Mouse (Mus musculus): ENCODE measurements around the gene Cwc27. TPM values are rescaled to one million over a fixed set of nuclear protein-coding genes. Genes with fewer than 3 reads are reported as not detected.

Gene Cwc27
- polyA plus RNA-seq, 1 experiment = not detected

DNA sequence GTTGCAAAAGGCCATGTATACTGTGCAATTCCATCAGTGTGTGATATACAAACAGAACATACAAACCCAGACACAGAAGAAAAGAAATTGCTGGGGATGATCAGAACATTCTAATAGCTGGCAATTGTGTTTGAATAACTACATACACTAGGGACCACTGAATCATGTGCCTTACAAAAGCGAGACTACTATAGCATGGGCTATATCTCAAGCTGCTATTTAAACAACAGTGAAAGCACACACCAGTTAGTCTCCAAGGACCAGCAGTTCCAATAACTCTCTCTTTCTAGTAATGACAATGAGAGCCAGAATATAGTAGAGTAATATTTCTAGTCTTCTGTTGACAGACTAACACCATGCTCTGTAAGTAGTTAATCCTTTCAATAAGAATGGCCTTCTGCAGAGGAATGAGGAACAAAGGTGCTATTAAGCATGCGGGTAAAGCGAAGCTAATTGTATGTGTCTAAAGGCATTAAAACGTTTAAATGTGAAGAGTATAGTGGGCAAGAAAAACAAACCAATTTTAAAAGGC lies 222.1 kb downstream of the Cwc27 start:
- 63% methylated on average over 4 of the region's 4 CpGs for WGBS

DNA sequence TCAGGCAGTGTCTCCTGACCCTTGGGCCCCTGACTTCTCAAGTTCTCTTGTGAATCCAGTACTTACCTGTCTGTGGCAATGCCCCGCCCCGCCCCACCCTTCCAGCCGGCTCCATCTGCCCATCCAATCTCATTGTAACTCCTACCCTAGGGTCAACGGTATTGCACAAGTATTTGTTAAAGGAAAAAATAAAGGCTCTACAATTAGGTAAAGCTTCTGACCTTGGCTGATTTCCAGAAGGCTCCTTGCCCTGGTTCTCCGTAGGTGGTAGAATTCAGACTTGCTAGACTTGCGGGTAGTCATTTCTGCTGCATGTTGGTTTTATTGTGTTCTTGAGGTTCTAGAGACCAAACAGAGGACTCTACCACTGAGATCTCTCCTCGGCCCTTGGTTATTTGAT lies 226.0 kb downstream of the Cwc27 start:
- H3K4me1 ChIP-seq (ENCODE audit: control insufficient read depth, insufficient read depth, low read length) = peaks cover 5% of the 10 kb centered on the region; the same call in 1 of the 2 replicates
- no peak overlapping the region for H3K27ac ChIP-seq (ENCODE audit: insufficient read depth, low read depth, low read length)
- TF ChIP-seq POLR2A (IDR thresholded peaks at IDR 0.05; ENCODE audit: insufficient read depth, low read depth, low read length) (no peak), CTCF (IDR thresholded peaks at IDR 0.05; ENCODE audit: insufficient read depth, low read depth, low read length) (no peak)
- no peak overlapping the region for H3K4me3 ChIP-seq (ENCODE audit: insufficient read depth, low read depth, low read length)
- WGBS = 86% methylated on average over 7 of the region's 7 CpGs

More for the DNA sequence above, 222.1 kb downstream of the Cwc27 start:
- Histone ChIP-seq H3K4me1 (ENCODE audit: control insufficient read depth, insufficient read depth, low read length) (peaks cover 5% of the 10 kb centered on the region; the same call in 1 of the 2 replicates), H3K4me3 (ENCODE audit: insufficient read depth, low read depth, low read length) (no peak overlapping the region), H3K27ac (ENCODE audit: insufficient read depth, low read depth, low read length) (no peak overlapping the region)
- TF ChIP-seq POLR2A (IDR thresholded peaks at IDR 0.05; ENCODE audit: insufficient read depth, low read depth, low read length) (no peak), CTCF (IDR thresholded peaks at IDR 0.05; ENCODE audit: insufficient read depth, low read depth, low read length) (no peak)

DNA sequence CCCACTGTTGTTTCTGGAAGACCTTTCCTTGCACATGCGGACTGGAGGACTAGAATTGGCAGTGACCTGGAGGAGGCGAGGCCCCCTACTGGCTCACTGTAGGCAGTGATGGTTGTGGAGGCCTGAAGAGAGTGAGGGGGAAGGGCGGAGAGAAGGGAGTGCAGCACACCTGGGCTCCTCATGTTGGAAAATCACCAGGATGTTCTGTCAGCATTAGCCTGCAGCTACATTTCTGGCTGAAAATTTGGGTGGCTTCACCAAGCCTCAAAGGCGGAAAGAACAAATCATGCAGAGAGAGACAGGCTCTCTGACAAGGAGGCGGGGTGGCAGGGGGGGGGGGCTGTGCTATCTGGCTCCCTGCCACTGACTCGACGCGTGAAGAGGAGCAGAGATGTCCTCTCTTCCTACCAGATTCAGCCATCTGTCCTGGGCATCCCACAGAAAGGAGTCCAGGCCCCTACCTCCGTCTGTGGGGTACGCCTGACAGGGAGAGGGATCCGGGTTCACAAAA lies 226.8 kb downstream of the Cwc27 start:
- no peak overlapping the region for H3K27ac ChIP-seq (ENCODE audit: insufficient read depth, low read depth, low read length)
- TF ChIP-seq CTCF (IDR thresholded peaks at IDR 0.05; ENCODE audit: insufficient read depth, low read depth, low read length) = no peak
- TF ChIP-seq POLR2A (IDR thresholded peaks at IDR 0.05; ENCODE audit: insufficient read depth, low read depth, low read length) = no peak
- WGBS = 43% methylated on average over 11 of the region's 11 CpGs
- no peak overlapping the region for H3K4me3 ChIP-seq (ENCODE audit: insufficient read depth, low read depth, low read length)
- peaks cover 5% of the 10 kb centered on the region; the same call in 1 of the 2 replicates for H3K4me1 ChIP-seq (ENCODE audit: control insufficient read depth, insufficient read depth, low read length)

DNA sequence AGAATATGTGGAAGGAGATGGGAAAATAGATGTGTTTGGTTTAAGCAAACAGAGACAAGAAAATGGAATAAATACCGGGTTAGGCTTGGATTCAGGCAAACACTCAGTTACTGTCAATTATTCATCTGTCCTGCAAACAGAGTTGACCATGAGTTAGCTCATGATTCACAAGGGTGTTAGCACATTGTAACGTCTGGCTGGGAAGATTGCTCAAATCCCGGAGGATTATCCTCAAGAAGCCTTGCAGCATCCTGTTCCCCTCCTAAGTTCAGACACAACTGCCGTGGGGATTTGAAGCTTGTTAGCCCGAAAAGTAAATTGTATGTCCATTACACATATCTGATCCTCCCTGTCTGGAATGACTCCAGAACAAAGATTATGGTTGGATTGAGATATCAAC lies 228.6 kb downstream of the Cwc27 start:
- no peak overlapping the region for H3K4me3 ChIP-seq (ENCODE audit: insufficient read depth, low read depth, low read length)
- no peak for TF ChIP-seq CTCF (IDR thresholded peaks at IDR 0.05; ENCODE audit: insufficient read depth, low read depth, low read length)
- no peak for TF ChIP-seq POLR2A (IDR thresholded peaks at IDR 0.05; ENCODE audit: insufficient read depth, low read depth, low read length)
- 67% methylated on average over 5 of the region's 5 CpGs for WGBS
- no peak overlapping the region for H3K27ac ChIP-seq (ENCODE audit: insufficient read depth, low read depth, low read length)
- H3K4me1 ChIP-seq (ENCODE audit: control insufficient read depth, insufficient read depth, low read length) = peaks cover 5% of the 10 kb centered on the region; the same call in 1 of the 2 replicates

Other genes starting within 250 kb of the Cwc27 start
- not detected in 2 replicates for gene Srek1ip1, start 24.7 kb downstream of the Cwc27 start, polyA plus RNA-seq (2012; ENCODE audit: insufficient read depth, insufficient read length, low replicate concordance, missing spikeins)
- gene Shisal2b, start 46.8 kb upstream of the Cwc27 start, polyA plus RNA-seq (2012; ENCODE audit: insufficient read depth, insufficient read length, low replicate concordance, missing spikeins) = not detected in 2 replicates
- not detected in 2 replicates for gene Rgs7bp, start 237.8 kb upstream of the Cwc27 start, polyA plus RNA-seq (2012; ENCODE audit: insufficient read depth, insufficient read length, low replicate concordance, missing spikeins)